Mouse (Mus musculus): ENCODE data around the gene 2510009E07Rik. TPM values are rescaled to one million over a fixed set of nuclear protein-coding genes. Genes with fewer than 3 reads are reported as not detected.

Gene 2510009E07Rik
- polyA plus RNA-seq, 1 experiment from 2014 or later = 49.9 TPM

- 84% methylated on average over 3 of the region's 3 CpGs for WGBS
- no peak overlapping the region for H3K27ac ChIP-seq (replicated peaks)
- no peaks in the 10 kb centered on the region for H3K27me3 ChIP-seq
- H3K36me3 ChIP-seq = no peaks in the 10 kb centered on the region
- no peak overlapping the region for H3K4me3 ChIP-seq
- H3K9me3 ChIP-seq = no peaks in the 10 kb centered on the region
- no peak overlapping the region for H3K9ac ChIP-seq
- no peak overlapping the region for H3K4me2 ChIP-seq
- no peak for ATAC-seq (ENCODE audit: low FRiP score, low read depth)
- H3K4me1 ChIP-seq (replicated peaks) = peaks cover 12% of the 10 kb centered on the region; the same call in 1 of the 2 replicates
Observed at GRCm38 (mm10) chr16:21645915-21646314, 48.5 kb downstream of the 2510009E07Rik start.

- Histone ChIP-seq H3K4me1 (replicated peaks) (peaks cover 12% of the 10 kb centered on the region; the same call in 1 of the 2 replicates), H3K36me3 (no peaks in the 10 kb centered on the region), H3K27ac (replicated peaks) (peak overlapping the region; percentile 53), H3K4me2 (no peak overlapping the region), H3K27me3 (no peaks in the 10 kb centered on the region), H3K9me3 (no peaks in the 10 kb centered on the region), H3K4me3 (no peak overlapping the region), H3K9ac (no peak overlapping the region)
- ATAC-seq (ENCODE audit: low FRiP score, low read depth) = no peak
- WGBS = 61% methylated on average over 3 of the region's 3 CpGs
Observed at GRCm38 (mm10) chr16:21644574-21644973, 49.9 kb downstream of the 2510009E07Rik start.

GRCm38 (mm10) chr16:21644066-21644561 is 50.4 kb downstream of the 2510009E07Rik start:
- no peak; the same call in 1 of the 2 replicates for ATAC-seq (ENCODE audit: low FRiP score, low read depth)
- Histone ChIP-seq H3K9me3 (no peaks in the 10 kb centered on the region), H3K4me1 (replicated peaks) (peaks cover 12% of the 10 kb centered on the region; the same call in 1 of the 2 replicates), H3K4me2 (no peak overlapping the region), H3K27ac (replicated peaks) (peak overlapping the region; percentile 53), H3K36me3 (no peaks in the 10 kb centered on the region), H3K27me3 (no peaks in the 10 kb centered on the region), H3K4me3 (no peak overlapping the region), H3K9ac (no peak overlapping the region)
- 49% methylated on average over 17 of the region's 17 CpGs for WGBS

GRCm38 (mm10) chr16:21643621-21644041 is 50.8 kb downstream of the 2510009E07Rik start:
- no peaks in the 10 kb centered on the region for H3K36me3 ChIP-seq
- no peak overlapping the region for H3K4me3 ChIP-seq
- ATAC-seq (ENCODE audit: low FRiP score, low read depth) = peak; percentile 63
- 53% methylated on average over 2 of the region's 2 CpGs for WGBS
- H3K4me2 ChIP-seq = no peak overlapping the region
- no peaks in the 10 kb centered on the region for H3K9me3 ChIP-seq
- H3K27me3 ChIP-seq = no peaks in the 10 kb centered on the region
- H3K9ac ChIP-seq = no peak overlapping the region
- peak overlapping the region; percentile 53 for H3K27ac ChIP-seq (replicated peaks)
- peaks cover 12% of the 10 kb centered on the region; the same call in 1 of the 2 replicates for H3K4me1 ChIP-seq (replicated peaks)

GRCm38 (mm10) chr16:21642906-21643305 is 51.6 kb downstream of the 2510009E07Rik start:
- no peak overlapping the region for H3K4me2 ChIP-seq
- H3K9me3 ChIP-seq = no peaks in the 10 kb centered on the region
- no peak overlapping the region for H3K4me3 ChIP-seq
- no peak overlapping the region; the same call in 1 of the 2 replicates for H3K27ac ChIP-seq (replicated peaks)
- ATAC-seq (ENCODE audit: low FRiP score, low read depth) = no peak
- H3K27me3 ChIP-seq = no peaks in the 10 kb centered on the region
- no peak overlapping the region for H3K9ac ChIP-seq
- peaks cover 12% of the 10 kb centered on the region; the same call in 1 of the 2 replicates for H3K4me1 ChIP-seq (replicated peaks)
- H3K36me3 ChIP-seq = no peaks in the 10 kb centered on the region
- 95% methylated on average over 5 of the region's 5 CpGs for WGBS

- Histone ChIP-seq H3K4me2 (no peak overlapping the region), H3K9ac (no peak overlapping the region), H3K4me3 (no peak overlapping the region), H3K27me3 (no peaks in the 10 kb centered on the region), H3K36me3 (no peaks in the 10 kb centered on the region), H3K9me3 (no peaks in the 10 kb centered on the region), H3K27ac (replicated peaks) (no peak overlapping the region; the same call in 1 of the 2 replicates), H3K4me1 (replicated peaks) (peaks cover 12% of the 10 kb centered on the region; the same call in 1 of the 2 replicates)
- 84% methylated on average over 3 of the region's 3 CpGs for WGBS
- ATAC-seq (ENCODE audit: low FRiP score, low read depth) = no peak
Observed at GRCm38 (mm10) chr16:21641944-21642343, 52.5 kb downstream of the 2510009E07Rik start.

- no peaks in the 10 kb centered on the region for H3K9me3 ChIP-seq
- peaks cover 12% of the 10 kb centered on the region; the same call in 1 of the 2 replicates for H3K4me1 ChIP-seq (replicated peaks)
- no peak for ATAC-seq (ENCODE audit: low FRiP score, low read depth)
- no peak overlapping the region for H3K4me3 ChIP-seq
- no peak overlapping the region for H3K9ac ChIP-seq
- H3K4me2 ChIP-seq = no peak overlapping the region
- 87% methylated on average over 7 of the region's 7 CpGs for WGBS
- no peaks in the 10 kb centered on the region for H3K27me3 ChIP-seq
- no peaks in the 10 kb centered on the region for H3K36me3 ChIP-seq
- 0 out of 2 replicates have a peak overlapping the region, but pooled peaks have one; percentile 8 for H3K27ac ChIP-seq (replicated peaks)
Observed at GRCm38 (mm10) chr16:21640766-21641499, 53.5 kb downstream of the 2510009E07Rik start.

- Histone ChIP-seq H3K9ac (no peak overlapping the region), H3K9me3 (no peaks in the 10 kb centered on the region), H3K27ac (replicated peaks) (0 out of 2 replicates have a peak overlapping the region, but pooled peaks have one; percentile 3), H3K36me3 (no peaks in the 10 kb centered on the region), H3K27me3 (no peaks in the 10 kb centered on the region), H3K4me1 (replicated peaks) (no peaks in the 10 kb centered on the region), H3K4me3 (no peak overlapping the region), H3K4me2 (no peak overlapping the region)
- ATAC-seq (ENCODE audit: low FRiP score, low read depth) = no peak
- WGBS = 81% methylated on average over 11 of the region's 11 CpGs
Observed at GRCm38 (mm10) chr16:21637201-21637819, 57.2 kb downstream of the 2510009E07Rik start.

- no peak for ATAC-seq (ENCODE audit: low FRiP score, low read depth)
- Histone ChIP-seq H3K9me3 (no peaks in the 10 kb centered on the region), H3K4me3 (no peak overlapping the region), H3K27me3 (no peaks in the 10 kb centered on the region), H3K27ac (replicated peaks) (no peak overlapping the region), H3K9ac (no peak overlapping the region), H3K36me3 (no peaks in the 10 kb centered on the region), H3K4me2 (no peak overlapping the region), H3K4me1 (replicated peaks) (no peaks in the 10 kb centered on the region)
- 88% methylated on average over 5 of the region's 5 CpGs for WGBS
Observed at GRCm38 (mm10) chr16:21636156-21636853, 58.2 kb downstream of the 2510009E07Rik start.

- H3K27me3 ChIP-seq = no peaks in the 10 kb centered on the region
- H3K9ac ChIP-seq = no peak overlapping the region
- no peaks in the 10 kb centered on the region for H3K4me1 ChIP-seq (replicated peaks)
- H3K4me3 ChIP-seq = no peak overlapping the region
- no peak for ATAC-seq (ENCODE audit: low FRiP score, low read depth)
- no peaks in the 10 kb centered on the region for H3K9me3 ChIP-seq
- H3K27ac ChIP-seq (replicated peaks) = no peak overlapping the region
- no peak overlapping the region for H3K4me2 ChIP-seq
- H3K36me3 ChIP-seq = no peaks in the 10 kb centered on the region
Observed at GRCm38 (mm10) chr16:21634460-21634859, 60.0 kb downstream of the 2510009E07Rik start.

GRCm38 (mm10) chr16:21631815-21632222 is 62.6 kb downstream of the 2510009E07Rik start:
- no peaks in the 10 kb centered on the region for H3K9me3 ChIP-seq
- H3K27me3 ChIP-seq = no peaks in the 10 kb centered on the region
- peaks cover 20% of the 10 kb centered on the region for H3K4me1 ChIP-seq (replicated peaks)
- no peak overlapping the region for H3K27ac ChIP-seq (replicated peaks)
- H3K4me3 ChIP-seq = no peak overlapping the region
- ATAC-seq (ENCODE audit: low FRiP score, low read depth) = no peak
- H3K36me3 ChIP-seq = no peaks in the 10 kb centered on the region
- H3K4me2 ChIP-seq = no peak overlapping the region
- H3K9ac ChIP-seq = no peak overlapping the region
- 87% methylated on average over 4 of the region's 4 CpGs for WGBS

GRCm38 (mm10) chr16:21630614-21631013 is 63.9 kb downstream of the 2510009E07Rik start:
- no peak overlapping the region for H3K4me3 ChIP-seq
- no peak overlapping the region for H3K27ac ChIP-seq (replicated peaks)
- no peak overlapping the region for H3K9ac ChIP-seq
- ATAC-seq (ENCODE audit: low FRiP score, low read depth) = no peak
- peaks cover 27% of the 10 kb centered on the region for H3K4me1 ChIP-seq (replicated peaks)
- no peaks in the 10 kb centered on the region for H3K9me3 ChIP-seq
- H3K4me2 ChIP-seq = no peak overlapping the region
- H3K36me3 ChIP-seq = no peaks in the 10 kb centered on the region
- no peaks in the 10 kb centered on the region for H3K27me3 ChIP-seq
- 90% methylated on average over 4 of the region's 4 CpGs for WGBS
